Mouse (Mus musculus): ENCODE data around the gene Csrp3.

GRCm38 (mm10) chr7:48880591-48881481, 33.0 kb upstream of the Csrp3 start:
- TF ChIP-seq CTCF (IDR thresholded peaks at IDR 0.05) = no peak
- no peak for TF ChIP-seq POLR2A (IDR thresholded peaks at IDR 0.05; ENCODE audit: insufficient read depth, low read depth, low read length)

All from heart, adult 2 months (tissue).